Mouse (Mus musculus) CH12.LX (cell line): ENCODE measurements at regions not wholly inside any gene's neighbourhood (a gene's known extent, or its start where the extent isn't known, plus 50 kb on each side); places are given as distances from the start of the nearest gene placed in this dataset.

Experiments used
- CTCF ChIP-seq, 2 experiments: IDR thresholded peaks in 1 of 2; conservative IDR thresholded peaks in 1 of 2; 2 replicates each; pipeline ENCODE4 v1.5.1; 2011 to 2012; ENCODE audit warnings: low read depth in 2 of 2, low read length in 2 of 2, improper control_type of control experiment in 1 of 2, inconsistent platforms in 1 of 2, mild to moderate bottlenecking in 1 of 2, moderate library complexity in 1 of 2
- MXI1 ChIP-seq: IDR thresholded peaks from 2 replicates; pipeline ENCODE4 v1.6.1; 2011; ENCODE audit warnings: mild to moderate bottlenecking, low read depth, low read length, improper control_type of control experiment

DNA sequence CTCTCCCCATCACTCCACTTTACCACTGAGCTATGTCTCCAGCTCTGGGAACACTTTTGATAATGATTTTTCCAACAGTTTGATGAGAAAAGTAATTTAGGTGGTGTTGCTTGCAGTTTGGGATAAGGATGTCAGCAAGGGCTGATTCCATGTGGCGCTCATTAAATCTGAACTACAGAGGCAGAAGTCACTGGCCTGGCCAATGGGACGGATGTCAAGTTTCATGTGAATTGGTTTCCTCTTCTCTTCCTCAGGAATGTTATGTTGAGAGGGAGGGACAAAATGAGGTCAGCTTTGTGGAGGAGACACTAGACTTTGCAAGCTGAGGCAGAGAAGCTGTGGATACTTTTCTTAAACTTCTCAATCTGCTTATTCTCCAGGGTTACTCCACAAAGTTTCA, 434.9 kb upstream of the Klhl29 start:
- TF ChIP-seq MXI1 (no peak), CTCF (conservative IDR thresholded peaks at IDR 0.05 in 1 of 2, IDR thresholded peaks at IDR 0.05 in 1 of 2; ENCODE audit: low read depth in 2 of 2, low read length in 2 of 2) (no peak)
